Mouse (Mus musculus): Measurements from ENCODE around the gene Tacc2. TPM values are rescaled to one million over a fixed set of nuclear protein-coding genes. Genes with fewer than 3 reads are reported as not detected.

Gene Tacc2
- polyA plus RNA-seq, 1 experiment from 2014 or later = 40.0 TPM

GRCm38 (mm10) chr7:130645994-130646761 is 68.9 kb downstream of the Tacc2 start:
- CTCF ChIA-PET = interaction anchor here (0.9 to 1.5 kb wide), 6 partner anchors 10 to 117 kb away, joined by 3 to 4 read pairs (median 4); no protein-coding TSS in a partner anchor
- no peak for TF ChIP-seq CTCF (IDR thresholded peaks at IDR 0.05)
- ATAC-seq (peak; percentile 84), DNase-seq (ENCODE audit: low read depth, low spot score) (no peak)
- POLR2A ChIA-PET = interaction anchor here (0.6 to 1.6 kb wide), 5 partner anchors 10 to 261 kb away, joined by 3 to 4 read pairs (median 3); no protein-coding TSS in a partner anchor
- in situ Hi-C loops (cut with MboI; ENCODE audit: low pct_unique_long_range_greater_than_20kb) = no loop called here
- H3K27me3 ChIP-seq = no peaks in the 10 kb centered on the region

GRCm38 (mm10) chr7:130646762-130647139 is 69.5 kb downstream of the Tacc2 start:
- TF ChIP-seq CTCF (IDR thresholded peaks at IDR 0.05) = no peak
- in situ Hi-C loops (cut with MboI; ENCODE audit: low pct_unique_long_range_greater_than_20kb) = no loop called here
- peak; percentile 36 for ATAC-seq
- DNase-seq (ENCODE audit: low read depth, low spot score) = no peak
- ChIA-PET CTCF (interaction anchor here (0.6 to 1.4 kb wide), 4 partner anchors 26 to 116 kb away, joined by 3 to 4 read pairs (median 3); no protein-coding TSS in a partner anchor), POLR2A (interaction anchor here (1.0 to 1.6 kb wide), 3 partner anchors 11 to 28 kb away, joined by 3 to 4 read pairs (median 3); no protein-coding TSS in a partner anchor)
- no peaks in the 10 kb centered on the region for H3K27me3 ChIP-seq

- DNase-seq (ENCODE audit: low read depth, low spot score) (no peak), ATAC-seq (no peak)
- ChIA-PET CTCF (interaction anchor here (1.2 kb wide), 1 partner anchor 115 kb away, joined by 3 read pairs; no protein-coding TSS in a partner anchor), POLR2A (interaction anchor here (1.6 kb wide), 1 partner anchor 24 kb away, joined by 3 read pairs; no protein-coding TSS in a partner anchor)
- in situ Hi-C loops (cut with MboI; ENCODE audit: low pct_unique_long_range_greater_than_20kb) = no loop called here
- H3K27me3 ChIP-seq = no peaks in the 10 kb centered on the region
- no peak for TF ChIP-seq CTCF (IDR thresholded peaks at IDR 0.05)
Measured at GRCm38 (mm10) chr7:130648061-130648460, 70.8 kb downstream of the Tacc2 start.

- no peak for ATAC-seq
- ChIA-PET POLR2A (no interaction called here), CTCF (interaction anchor here (1.0 kb wide), 1 partner anchor 16 kb away, joined by 3 read pairs; no protein-coding TSS in a partner anchor)
- H3K27me3 ChIP-seq = no peaks in the 10 kb centered on the region
- TF ChIP-seq CTCF (IDR thresholded peaks at IDR 0.05) = no peak
- in situ Hi-C loops (cut with MboI; ENCODE audit: low pct_unique_long_range_greater_than_20kb) = no loop called here
- no peak for DNase-seq (ENCODE audit: low read depth, low spot score)
Measured at GRCm38 (mm10) chr7:130649257-130649656, 72.0 kb downstream of the Tacc2 start.

GRCm38 (mm10) chr7:130650621-130651020 is 73.4 kb downstream of the Tacc2 start:
- in situ Hi-C loops (cut with MboI; ENCODE audit: low pct_unique_long_range_greater_than_20kb) = no loop called here
- POLR2A ChIA-PET = no interaction called here
- ATAC-seq (no peak), DNase-seq (ENCODE audit: low read depth, low spot score) (no peak)
- no peak for TF ChIP-seq CTCF (IDR thresholded peaks at IDR 0.05)
- H3K27me3 ChIP-seq = no peaks in the 10 kb centered on the region
- CTCF ChIA-PET = interaction anchor here (0.7 to 1.8 kb wide), 3 partner anchors 10 to 112 kb away, joined by 3 to 5 read pairs (median 4); no protein-coding TSS in a partner anchor

- no peaks in the 10 kb centered on the region for H3K27me3 ChIP-seq
- POLR2A ChIA-PET = no interaction called here
- ATAC-seq (no peak), DNase-seq (ENCODE audit: low read depth, low spot score) (no peak)
- no peak for TF ChIP-seq CTCF (IDR thresholded peaks at IDR 0.05)
- in situ Hi-C loops (cut with MboI; ENCODE audit: low pct_unique_long_range_greater_than_20kb) = no loop called here
- CTCF ChIA-PET = interaction anchor here (1.0 to 1.4 kb wide), 3 partner anchors 22 to 110 kb away, joined by 3 to 4 read pairs (median 3); no protein-coding TSS in a partner anchor
Measured at GRCm38 (mm10) chr7:130653036-130653555, 75.9 kb downstream of the Tacc2 start.

- ATAC-seq = peak; percentile 85
- ChIA-PET CTCF (no interaction called here), POLR2A (no interaction called here)
- in situ Hi-C loops (cut with MboI; ENCODE audit: low pct_unique_long_range_greater_than_20kb) = no loop called here
- no peaks in the 10 kb centered on the region for H3K27me3 ChIP-seq
- TF ChIP-seq CTCF (IDR thresholded peaks at IDR 0.05) = no peak
- DNase-seq (ENCODE audit: low read depth, low spot score) = peak; percentile 64
Measured at GRCm38 (mm10) chr7:130654562-130654961, 77.3 kb downstream of the Tacc2 start.

- ATAC-seq = no peak
- POLR2A ChIA-PET = no interaction called here
Measured at GRCm38 (mm10) chr7:130656965-130657364, 79.7 kb downstream of the Tacc2 start.

GRCm38 (mm10) chr7:130657751-130658150 is 80.5 kb downstream of the Tacc2 start:
- DNase-seq (ENCODE audit: low read depth, low spot score) (no peak), ATAC-seq (no peak)
- in situ Hi-C loops (cut with MboI; ENCODE audit: low pct_unique_long_range_greater_than_20kb) = no loop called here
- ChIA-PET CTCF (interaction anchor here (1.5 to 2.4 kb wide), 2 partner anchors 11 to 53 kb away, joined by 3 to 7 read pairs; no protein-coding TSS in a partner anchor), POLR2A (interaction anchor here (1.3 kb wide), 1 partner anchor 17 kb away, joined by 3 read pairs; no protein-coding TSS in a partner anchor)
- TF ChIP-seq CTCF (IDR thresholded peaks at IDR 0.05) = no peak
- H3K27me3 ChIP-seq = no peaks in the 10 kb centered on the region

More at GRCm38 (mm10) chr7:130656965-130657364, 79.7 kb downstream of the Tacc2 start:
- CTCF ChIA-PET = no interaction called here
- no peaks in the 10 kb centered on the region for H3K27me3 ChIP-seq
- no peak for TF ChIP-seq CTCF (IDR thresholded peaks at IDR 0.05)
- DNase-seq (ENCODE audit: low read depth, low spot score) = no peak
- in situ Hi-C loops (cut with MboI; ENCODE audit: low pct_unique_long_range_greater_than_20kb) = no loop called here

- ATAC-seq (no peak), DNase-seq (ENCODE audit: low read depth, low spot score) (no peak)
- ChIA-PET CTCF (interaction anchor here (2.4 kb wide), 1 partner anchor 9 kb away, joined by 7 read pairs; no protein-coding TSS in a partner anchor), POLR2A (interaction anchor here (1.3 kb wide), 1 partner anchor 18 kb away, joined by 3 read pairs; no protein-coding TSS in a partner anchor)
- in situ Hi-C loops (cut with MboI; ENCODE audit: low pct_unique_long_range_greater_than_20kb) = no loop called here
- TF ChIP-seq CTCF (IDR thresholded peaks at IDR 0.05) = no peak
- no peaks in the 10 kb centered on the region for H3K27me3 ChIP-seq
Measured at GRCm38 (mm10) chr7:130659129-130659528, 81.9 kb downstream of the Tacc2 start.

All from Patski (cell line).